ENCODE assay signal across 23 mouse cellular contexts in genomic region chr14:49241522-49241921, GRCm38 (mm10). TPM values are rescaled to one million over a fixed set of nuclear protein-coding genes. Genes with fewer than 3 reads are reported as not detected.
DNase-seq lines count a peak whose midpoint lies in the region; ATAC-seq and TF ChIP-seq lines count a peak whose summit lies in the region.
"Had no signal": no experiment of that assay in that cellular context is flagged by ENCODE, and none has a peak within 500 bp of the region (broad histone marks: within the 10 kb centered on the region; RNA-seq: fewer than 3 reads in every experiment).

No protein-coding gene starts in this region.

- peak; percentile 7 for DNase-seq in left cerebral cortex, adult 11 months (ENCODE audit: low spot score)
- no peak for DNase-seq in left cerebral cortex, postnatal 14 days (ENCODE audit: low spot score in 2 of 2)
- DNase-seq in Patski (ENCODE audit: low read depth, low spot score) = no peak
- DNase-seq in brain, embryonic 14.5 days (ENCODE audit: low read depth) = peak; percentile 45
- no peak for DNase-seq in frontal cortex, postnatal 36 days (ENCODE audit: low spot score in 2 of 2)
- DNase-seq: adrenal gland, postnatal 10 days; cerebellum, adult 18-20 months; embryo, embryonic 11 days; gastrocnemius, postnatal 10 days; heart, adult 2 months; heart, postnatal 4 days; kidney, adult 8-10 months had no signal

- H3K27ac ChIP-seq in forebrain, embryonic 16.5 days (ENCODE audit: low read length) = no peak overlapping the region
- no peak overlapping the region for H3K27ac ChIP-seq in forebrain, embryonic 13.5 days
- H3K27ac ChIP-seq: embryonic facial prominence, embryonic 15.5 days; heart, adult 2 months; heart, embryonic 13.5 days; hindbrain, embryonic 12.5 days had no signal

- peaks cover 3% of the 10 kb centered on the region for H3K4me1 ChIP-seq in forebrain, embryonic 16.5 days (replicated peaks; ENCODE audit: control insufficient read depth, insufficient read depth, low read length)
- H3K4me1 ChIP-seq in forebrain, embryonic 13.5 days = peaks cover 9% of the 10 kb centered on the region; the same call in 1 of the 2 replicates
- H3K4me1 ChIP-seq: embryonic facial prominence, embryonic 15.5 days; heart, embryonic 13.5 days had no signal

- no peaks in the 10 kb centered on the region for H3K36me3 ChIP-seq in forebrain, embryonic 16.5 days (ENCODE audit: control insufficient read depth, insufficient read depth)
- no peaks in the 10 kb centered on the region for H3K36me3 ChIP-seq in forebrain, embryonic 13.5 days (ENCODE audit: poor library complexity, severe bottlenecking)
- H3K36me3 ChIP-seq: embryonic facial prominence, embryonic 15.5 days; heart, embryonic 13.5 days; hindbrain, embryonic 12.5 days had no signal

- no peak for TF ChIP-seq CTCF in Patski (IDR thresholded peaks at IDR 0.05)
- TF ChIP-seq CTCF in brain, embryonic 14.5 days (IDR thresholded peaks at IDR 0.05; ENCODE audit: borderline replicate concordance, extremely low read depth, insufficient read depth, insufficient read length) = no peak

- CTCF ChIA-PET in Patski (lab: Charles Lee) = interaction anchor here (0.7 kb wide), 1 partner anchor 107 kb away, joined by 3 read pairs; no protein-coding TSS in a partner anchor

- H3K4me2 ChIP-seq in forebrain, embryonic 16.5 days (ENCODE audit: low read length) = no peak overlapping the region
- H3K4me2 ChIP-seq in forebrain, embryonic 13.5 days = no peak overlapping the region
- H3K4me2 ChIP-seq: embryonic facial prominence, embryonic 15.5 days; heart, embryonic 13.5 days; hindbrain, embryonic 12.5 days had no signal

- WGBS in forebrain, embryonic 16.5 days = 5% methylated on average over 1 of the region's 1 CpGs
- 3% methylated on average over 1 of the region's 1 CpGs for WGBS in forebrain, embryonic 13.5 days

- no peak overlapping the region for H3K4me3 ChIP-seq in forebrain, embryonic 16.5 days (replicated peaks; ENCODE audit: low read length)
- no peak overlapping the region for H3K4me3 ChIP-seq in forebrain, embryonic 13.5 days
- H3K4me3 ChIP-seq: embryonic facial prominence, embryonic 15.5 days; heart, adult 2 months; heart, embryonic 13.5 days; hindbrain, embryonic 12.5 days had no signal

- H3K9ac ChIP-seq in forebrain, embryonic 16.5 days (replicated peaks; ENCODE audit: low read depth, low read length) = no peak overlapping the region
- H3K9ac ChIP-seq in forebrain, embryonic 13.5 days = no peak overlapping the region
- H3K9ac ChIP-seq: embryonic facial prominence, embryonic 15.5 days; heart, embryonic 13.5 days; hindbrain, embryonic 12.5 days had no signal

- intact Hi-C loops in left cerebral cortex, postnatal 14 days (cut with DNase I) = loop anchor here (5.0 kb wide), 1 partner anchor 286 kb away; the partner anchor contains the start of gene Slc35f4

- H3K27me3 ChIP-seq in forebrain, embryonic 16.5 days (replicated peaks; ENCODE audit: control insufficient read depth, insufficient read depth, low read length) = no peaks in the 10 kb centered on the region
- H3K27me3 ChIP-seq in forebrain, embryonic 13.5 days = no peaks in the 10 kb centered on the region
- no peaks in the 10 kb centered on the region for H3K27me3 ChIP-seq in Patski
- H3K27me3 ChIP-seq: embryonic facial prominence, embryonic 15.5 days; heart, embryonic 13.5 days; hindbrain, embryonic 12.5 days had no signal

- no peaks in the 10 kb centered on the region for H3K9me3 ChIP-seq in forebrain, embryonic 16.5 days (ENCODE audit: control insufficient read depth, low read length)
- no peaks in the 10 kb centered on the region for H3K9me3 ChIP-seq in forebrain, embryonic 13.5 days (replicated peaks)
- H3K9me3 ChIP-seq: embryonic facial prominence, embryonic 15.5 days; heart, embryonic 13.5 days; hindbrain, embryonic 12.5 days had no signal

- POLR2A ChIA-PET in Patski (lab: Charles Lee) = no interaction called here

- TF ChIP-seq POLR2A in brain, embryonic 14.5 days (IDR thresholded peaks at IDR 0.05; ENCODE audit: borderline replicate concordance, extremely low read depth, insufficient read depth, insufficient read length, poor library complexity, severe bottlenecking) = no peak

- ATAC-seq in forebrain, embryonic 16.5 days = peak; percentile 68; the same call in 1 of the 2 replicates
- ATAC-seq in forebrain, embryonic 13.5 days = no peak
- ATAC-seq in Patski = peak; percentile 29
- ATAC-seq: hindbrain, embryonic 16.5 days; inflammation-experienced regulatory T-cells, adult 6 months; intestine, postnatal 0 days had no signal

- in situ Hi-C loops in Patski (cut with MboI; ENCODE audit: low pct_unique_long_range_greater_than_20kb) = loop anchor here (5.0 kb wide), 2 partner anchors 51 to 301 kb away; no protein-coding TSS in a partner anchor

RNA-seq across cellular contexts. Expression of gene ccdc198, which starts 3.8 kb away (rescaled TPM):
- polyA plus RNA-seq in forebrain, embryonic 16.5 days (2015; fragmentation: Nextera tagmentation; extraction: Ambion mirVana) = 0.24 and 0.42 TPM in 2 replicates
- polyA plus RNA-seq in forebrain, embryonic 13.5 days (2015; fragmentation: Nextera tagmentation; extraction: Ambion mirVana) = 0.09 and 0.10 TPM in 2 replicates
- total RNA-seq in left cerebral cortex, postnatal 14 days (2021) = not detected
- polyA plus RNA-seq in Patski (2021) = 92.5 TPM
- 0.06 and 0.18 TPM in 2 replicates for polyA plus RNA-seq in brain, embryonic 14.5 days (2012; rRNA removed)
- total RNA-seq: common myeloid progenitor, adult 5-6 weeks; ES-E14; gastrocnemius, postnatal 10 days; gastrocnemius, postnatal 4 days; heart, adult 2 months; heart, postnatal 4 days had no signal
- polyA plus RNA-seq: embryonic facial prominence, embryonic 15.5 days; heart, adult 2 months had no signal

Comparison
In these comparisons a context has a peak if more than half of its experiments do, and no peak if none do; other contexts are left out.
1. DNase-seq: peak in left cerebral cortex, adult 11 months (single experiment) and brain, embryonic 14.5 days (single experiment); none in left cerebral cortex, postnatal 14 days (0 of 2), Patski (single experiment) and frontal cortex, postnatal 36 days (0 of 2).
2. RNA of gene ccdc198, which starts 3.8 kb away (polyA plus RNA-seq): 92.5 TPM in Patski (single experiment); 0.24 to 0.42 TPM in forebrain, embryonic 16.5 days, 0.06 to 0.18 TPM in brain, embryonic 14.5 days and 0.09 to 0.10 TPM in forebrain, embryonic 13.5 days; every median in the first group is over 10 times any median in the second.